16 mouse cellular contexts compared by ENCODE assay signal in genomic region chr10:117411716-117412473, GRCm38 (mm10). TPM values are rescaled to one million over a fixed set of nuclear protein-coding genes. Genes with fewer than 3 reads are reported as not detected.
DNase-seq lines count a peak whose midpoint lies in the region; ATAC-seq and TF ChIP-seq lines count a peak whose summit lies in the region.
"Had no signal": no experiment of that assay in that cellular context is flagged by ENCODE, and none has a peak within 500 bp of the region (broad histone marks: within the 10 kb centered on the region; RNA-seq: fewer than 3 reads in every experiment).

No protein-coding gene starts in this region.

- H3K36me3 ChIP-seq in heart, embryonic 11.5 days (ENCODE audit: control insufficient read depth, insufficient read depth, low read length): no peaks in the 10 kb centered on the region
- H3K36me3 ChIP-seq in midbrain, embryonic 10.5 days: no peaks in the 10 kb centered on the region
- no peaks in the 10 kb centered on the region for H3K36me3 ChIP-seq in midbrain, embryonic 15.5 days (replicated peaks)
- H3K36me3 ChIP-seq in macrophage (ENCODE audit: inconsistent target): no peaks in the 10 kb centered on the region
- H3K36me3 ChIP-seq: embryonic facial prominence, embryonic 13.5 days; forebrain, embryonic 15.5 days had no signal

- intact Hi-C loops in heart, postnatal 14 days (cut with DNase I): no loop called here

- no peaks in the 10 kb centered on the region for H3K9me3 ChIP-seq in heart, embryonic 11.5 days (replicated peaks; ENCODE audit: control insufficient read depth, low read length)
- H3K9me3 ChIP-seq in midbrain, embryonic 10.5 days (replicated peaks): no peaks in the 10 kb centered on the region
- no peaks in the 10 kb centered on the region for H3K9me3 ChIP-seq in midbrain, embryonic 15.5 days
- H3K9me3 ChIP-seq: embryonic facial prominence, embryonic 13.5 days; forebrain, embryonic 15.5 days had no signal

- no peak overlapping the region for H3K9ac ChIP-seq in heart, embryonic 11.5 days (ENCODE audit: low read depth, low read length)
- no peak overlapping the region for H3K9ac ChIP-seq in midbrain, embryonic 15.5 days
- H3K9ac ChIP-seq: embryonic facial prominence, embryonic 13.5 days; forebrain, embryonic 15.5 days had no signal

- H3K4me1 ChIP-seq in heart, embryonic 11.5 days (ENCODE audit: control insufficient read depth, insufficient read depth, low read length): peaks cover 7% of the 10 kb centered on the region
- peaks cover 26% of the 10 kb centered on the region for H3K4me1 ChIP-seq in midbrain, embryonic 10.5 days
- no peaks in the 10 kb centered on the region; the same call in 1 of the 2 replicates for H3K4me1 ChIP-seq in midbrain, embryonic 15.5 days
- peaks cover 36% of the 10 kb centered on the region for H3K4me1 ChIP-seq in bone marrow macrophage, adult 2 months (ENCODE audit: control insufficient read depth, insufficient read depth, low read length)
- H3K4me1 ChIP-seq: forebrain, embryonic 15.5 days had no signal

- ATAC-seq in heart, embryonic 11.5 days (replicated peaks; ENCODE audit: insufficient number of reproducible peaks, low FRiP score, low TSS enrichment): no peak
- no peak for ATAC-seq in midbrain, embryonic 15.5 days (replicated peaks)
- ATAC-seq: forebrain, embryonic 15.5 days had no signal

- DNase-seq in heart, postnatal 14 days: no peak
- peak; percentile 25 for DNase-seq in midbrain, embryonic 10.5 days (ENCODE audit: low spot score)
- no peak for DNase-seq in cerebellum, adult 11 months
- no peak for DNase-seq in lung, postnatal 4 days
- DNase-seq: adrenal gland, adult 2 months; cerebellum, adult 8-10 months; gastrocnemius, adult 2 months; kidney, postnatal 36 days; lung, postnatal 10 days; thymus, postnatal 25 days had no signal

- no peaks in the 10 kb centered on the region for H3K79me2 ChIP-seq in macrophage (ENCODE audit: inconsistent target)

- WGBS in heart, embryonic 11.5 days (ENCODE audit: insufficient replicate concordance): 16% methylated on average over 16 of the region's 16 CpGs
- 45% methylated on average over 16 of the region's 16 CpGs for WGBS in midbrain, embryonic 10.5 days
- WGBS in midbrain, embryonic 15.5 days: 36% methylated on average over 16 of the region's 16 CpGs
- 78% methylated on average over 13 of the region's 16 CpGs for WGBS in macrophage (ENCODE audit: missing documents)

- TF ChIP-seq CTCF in bone marrow macrophage, adult 2 months (IDR thresholded peaks at IDR 0.05; ENCODE audit: low read depth, low read length): no peak

- H3K4me3 ChIP-seq in heart, embryonic 11.5 days (ENCODE audit: low read depth, low read length): no peak overlapping the region
- no peak overlapping the region for H3K4me3 ChIP-seq in midbrain, embryonic 10.5 days
- no peak overlapping the region for H3K4me3 ChIP-seq in midbrain, embryonic 15.5 days
- no peak overlapping the region for H3K4me3 ChIP-seq in bone marrow macrophage, adult 2 months (ENCODE audit: insufficient read depth, low read length)
- no peak overlapping the region for H3K4me3 ChIP-seq in macrophage (ENCODE audit: inconsistent target)
- H3K4me3 ChIP-seq: embryonic facial prominence, embryonic 13.5 days; forebrain, embryonic 15.5 days; gastrocnemius, adult 2 months had no signal

- no peak for TF ChIP-seq POLR2A in bone marrow macrophage, adult 2 months (IDR thresholded peaks at IDR 0.05; ENCODE audit: borderline replicate concordance, low read depth, low read length)

- H3K4me2 ChIP-seq in heart, embryonic 11.5 days: peak overlapping the region; percentile 41
- H3K4me2 ChIP-seq in midbrain, embryonic 15.5 days: no peak overlapping the region
- H3K4me2 ChIP-seq: embryonic facial prominence, embryonic 13.5 days; forebrain, embryonic 15.5 days had no signal

- no peak overlapping the region for H3K27ac ChIP-seq in heart, embryonic 11.5 days (ENCODE audit: low read depth, low read length)
- H3K27ac ChIP-seq in midbrain, embryonic 10.5 days (replicated peaks): peak overlapping the region; percentile 33; the same call in 1 of the 2 replicates
- no peak overlapping the region for H3K27ac ChIP-seq in midbrain, embryonic 15.5 days
- H3K27ac ChIP-seq in bone marrow macrophage, adult 2 months (ENCODE audit: insufficient read depth, low read depth, low read length): peak overlapping the region; percentile 48; the same call in 1 of the 2 replicates
- peak overlapping the region; percentile 28; the same call in 1 of the 2 replicates for H3K27ac ChIP-seq in macrophage
- H3K27ac ChIP-seq: embryonic facial prominence, embryonic 13.5 days; forebrain, embryonic 15.5 days; gastrocnemius, adult 2 months had no signal

- H3K27me3 ChIP-seq in heart, embryonic 11.5 days (ENCODE audit: control insufficient read depth, insufficient read depth, low read length): no peaks in the 10 kb centered on the region
- H3K27me3 ChIP-seq in midbrain, embryonic 10.5 days (ENCODE audit: low read depth, poor library complexity, severe bottlenecking): peaks cover 11% of the 10 kb centered on the region
- H3K27me3 ChIP-seq in midbrain, embryonic 15.5 days (replicated peaks): no peaks in the 10 kb centered on the region
- H3K27me3 ChIP-seq: embryonic facial prominence, embryonic 13.5 days; forebrain, embryonic 15.5 days had no signal

RNA-seq across cellular contexts. Expression of gene Cpsf6, which starts 32.1 kb away (rescaled TPM):
- polyA plus RNA-seq in heart, embryonic 11.5 days (2014; fragmentation: Nextera tagmentation; extraction: Ambion mirVana): 97.9 and 117 TPM in 2 replicates
- total RNA-seq in heart, postnatal 14 days (2021): 10 to 100 TPM; 43.6 to 43.8 TPM
- 222 and 239 TPM in 2 replicates for polyA plus RNA-seq in midbrain, embryonic 10.5 days (2016; fragmentation: Nextera tagmentation; extraction: Ambion mirVana)
- polyA plus RNA-seq in midbrain, embryonic 15.5 days (2015; fragmentation: Nextera tagmentation; extraction: Ambion mirVana): 148 and 154 TPM in 2 replicates
- polyA plus RNA-seq in bone marrow macrophage, adult 2 months (2012; ENCODE audit: insufficient read depth, insufficient read length, missing spikeins): 57.9 and 60.2 TPM in 2 replicates
- total RNA-seq in macrophage (2018; cell fraction: chromatin; rRNA removed): 100 to 1,000 TPM; 115 to 389 (median 207) TPM
- total RNA-seq in macrophage (2018; cell fraction: cytosol; rRNA removed): 10 to 100 TPM; 32.6 to 49.6 (median 39.0) TPM
- total RNA-seq in macrophage (2018; cell fraction: nucleus; rRNA removed): 100 to 1,000 TPM in 21 of 26 experiments, 10 to 100 TPM in 5; 86.0 to 223 (median 129) TPM
- 34.3 to 45.3 TPM (median 41.5 TPM) in 3 replicates for polyA plus RNA-seq in macrophage (2018)

Comparison
In these comparisons a context has a peak if more than half of its experiments do, and no peak if none do; other contexts are left out.
1. H3K27ac ChIP-seq: peak in midbrain, embryonic 10.5 days (single experiment), bone marrow macrophage, adult 2 months (single experiment) and macrophage (single experiment); none in heart, embryonic 11.5 days (single experiment) and midbrain, embryonic 15.5 days (single experiment).